Mouse (Mus musculus): ENCODE results near the gene Fxyd6. TPM values are rescaled to one million over a fixed set of nuclear protein-coding genes. Genes with fewer than 3 reads are reported as not detected.

Fxyd6 gene
- polyA plus RNA-seq, 1 experiment from 2014 or later = 63.2 TPM

DNA sequence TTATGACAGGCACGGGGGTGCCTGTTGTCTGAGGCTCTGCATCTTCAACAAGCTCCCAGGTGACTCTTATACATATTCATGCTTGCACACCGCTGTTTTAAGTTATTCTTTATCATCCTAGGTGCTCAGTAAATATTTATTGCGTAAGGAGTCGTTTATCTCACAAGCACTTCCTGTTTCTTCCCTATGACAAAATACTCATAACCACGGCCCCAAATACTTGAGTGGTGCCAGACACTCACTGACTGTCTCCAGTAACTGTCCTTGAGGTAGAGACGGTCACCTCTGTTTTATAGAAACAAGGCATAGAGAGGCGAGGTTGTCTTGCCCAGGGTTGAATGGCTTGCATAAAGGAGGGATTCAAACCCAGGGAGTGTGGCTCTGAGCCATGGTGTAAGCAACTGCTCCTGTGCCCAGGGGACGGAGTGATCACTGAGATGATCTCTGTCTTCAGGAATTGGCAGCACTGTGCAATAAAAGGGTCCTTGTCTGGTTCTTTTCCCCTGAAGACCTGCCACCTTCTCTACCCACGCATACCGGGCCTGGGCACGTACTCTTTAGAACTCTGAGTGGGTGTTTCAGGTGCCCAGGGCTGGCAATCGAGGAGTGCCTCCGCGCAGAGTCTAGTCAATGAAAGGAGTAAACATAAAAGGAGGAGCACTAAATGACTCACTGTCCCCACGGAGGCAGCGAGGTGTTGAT lies 70.2 kb downstream of the Fxyd6 start:
- Histone ChIP-seq H3K27ac (no peak overlapping the region), H3K4me1 (no peaks in the 10 kb centered on the region; the same call in 1 of the 2 replicates), H3K9me3 (no peaks in the 10 kb centered on the region), H3K36me3 (no peaks in the 10 kb centered on the region), H3K27me3 (ENCODE audit: insufficient read depth, poor library complexity, severe bottlenecking) (peaks cover 59% of the 10 kb centered on the region), H3K4me3 (no peak overlapping the region)
- 75% methylated on average over 16 of the region's 16 CpGs for WGBS
- no peak for DNase-seq (ENCODE audit: low spot score)

DNA sequence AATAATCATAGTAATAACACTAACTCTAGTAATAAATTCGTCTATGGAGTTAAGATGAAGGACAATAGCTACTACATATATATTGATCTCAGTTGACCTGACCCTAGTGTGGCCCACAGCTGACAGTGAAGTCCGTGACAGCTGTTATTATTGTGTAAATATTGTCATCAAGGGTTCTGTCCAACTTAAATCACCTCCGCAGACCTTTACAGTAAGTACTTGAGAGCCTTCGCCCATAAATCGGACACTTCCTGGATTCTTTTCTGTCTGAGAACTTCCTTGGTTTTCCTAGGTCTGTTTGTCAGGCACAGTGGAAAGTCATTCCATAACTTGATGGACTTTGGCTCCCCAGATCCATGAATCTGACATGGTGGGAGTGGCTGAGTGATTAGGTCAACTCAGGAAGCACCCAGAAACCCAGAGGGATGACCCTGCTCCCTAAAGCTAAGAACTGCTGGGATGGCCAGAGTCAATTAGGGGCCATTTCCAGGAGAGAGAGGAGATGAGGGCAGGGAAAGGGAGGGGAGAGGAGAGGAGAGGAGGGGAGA lies 74.3 kb downstream of the Fxyd6 start:
- no peaks in the 10 kb centered on the region; the same call in 1 of the 2 replicates for H3K4me1 ChIP-seq
- no peak overlapping the region for H3K4me3 ChIP-seq
- no peak for DNase-seq (ENCODE audit: low spot score)
- no peaks in the 10 kb centered on the region for H3K36me3 ChIP-seq
- H3K9me3 ChIP-seq = no peaks in the 10 kb centered on the region
- WGBS = 82% methylated on average over 5 of the region's 5 CpGs
- peaks cover 85% of the 10 kb centered on the region for H3K27me3 ChIP-seq (ENCODE audit: insufficient read depth, poor library complexity, severe bottlenecking)
- no peak overlapping the region for H3K27ac ChIP-seq

Other genes starting within 250 kb of the Fxyd6 start
- gene Scn4b, start 231.8 kb upstream of the Fxyd6 start, polyA plus RNA-seq (2016; fragmentation: Nextera tagmentation; extraction: Ambion mirVana) = 1.9 and 2.7 TPM in 2 replicates
- not detected in 2 replicates for gene BC049352, start 188.2 kb upstream of the Fxyd6 start, polyA plus RNA-seq (2016; fragmentation: Nextera tagmentation; extraction: Ambion mirVana)
- not detected in 2 replicates for gene Tmprss4, start 166.1 kb upstream of the Fxyd6 start, polyA plus RNA-seq (2016; fragmentation: Nextera tagmentation; extraction: Ambion mirVana)
- gene Il10ra, start 101.0 kb upstream of the Fxyd6 start, polyA plus RNA-seq (2016; fragmentation: Nextera tagmentation; extraction: Ambion mirVana) = 0.25 and 0.44 TPM in 2 replicates
- gene Tmprss13, start 51.1 kb upstream of the Fxyd6 start, polyA plus RNA-seq (2016; fragmentation: Nextera tagmentation; extraction: Ambion mirVana) = 0.23 and 0.29 TPM in 2 replicates
- gene Fxyd2, start 29.5 kb downstream of the Fxyd6 start, polyA plus RNA-seq (2016; fragmentation: Nextera tagmentation; extraction: Ambion mirVana) = 0.71 and 1.2 TPM in 2 replicates
- gene Dscaml1, start 56.4 kb downstream of the Fxyd6 start, polyA plus RNA-seq (2016; fragmentation: Nextera tagmentation; extraction: Ambion mirVana) = 0.14 TPM in 2 replicates

Measured in heart, embryonic 10.5 days (tissue).